Mouse (Mus musculus): ENCODE measurements around the gene B4galt4. TPM values are rescaled to one million over a fixed set of nuclear protein-coding genes. Genes with fewer than 3 reads are reported as not detected.

The B4galt4 gene
- polyA plus RNA-seq, 1 experiment from 2014 or later = 25.6 TPM

DNA sequence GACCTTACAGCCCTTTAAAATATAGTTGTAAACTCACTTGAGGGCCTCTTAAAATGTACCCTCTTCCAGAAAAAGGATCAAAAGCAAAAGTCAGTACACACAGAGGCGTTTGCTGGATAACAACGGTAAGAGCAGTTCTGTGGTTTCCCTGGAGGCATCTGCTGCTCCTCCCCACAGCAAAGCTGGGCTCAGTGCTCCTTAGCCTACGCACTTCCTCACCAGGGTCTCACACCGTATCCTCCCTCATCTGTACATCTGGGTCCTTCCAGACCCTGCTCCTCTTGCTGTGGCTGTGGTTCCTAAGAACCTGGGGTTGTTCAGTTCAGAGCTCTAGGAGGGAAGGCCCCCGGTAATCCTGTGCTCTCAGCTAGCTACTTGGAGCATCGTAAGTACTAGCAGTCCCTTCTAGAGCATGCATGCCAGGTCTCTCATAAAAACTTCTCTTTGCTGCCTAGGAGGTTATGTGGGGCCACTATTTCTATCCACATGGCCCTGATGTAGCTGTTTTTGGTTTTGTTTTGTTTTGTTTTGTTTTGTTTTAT is 18.8 kb downstream of the B4galt4 start:
- Histone ChIP-seq H3K9me3 (no peaks in the 10 kb centered on the region), H3K27me3 (no peaks in the 10 kb centered on the region), H3K27ac (no peak overlapping the region), H3K4me3 (replicated peaks) (no peak overlapping the region), H3K4me2 (no peak overlapping the region), H3K9ac (no peak overlapping the region), H3K36me3 (replicated peaks) (peaks cover 19% of the 10 kb centered on the region; the same call in 1 of the 2 replicates), H3K4me1 (no peaks in the 10 kb centered on the region; the same call in 1 of the 2 replicates)
- ATAC-seq (ENCODE audit: low FRiP score) = no peak
- 93% methylated on average over 6 of the region's 6 CpGs for WGBS

DNA sequence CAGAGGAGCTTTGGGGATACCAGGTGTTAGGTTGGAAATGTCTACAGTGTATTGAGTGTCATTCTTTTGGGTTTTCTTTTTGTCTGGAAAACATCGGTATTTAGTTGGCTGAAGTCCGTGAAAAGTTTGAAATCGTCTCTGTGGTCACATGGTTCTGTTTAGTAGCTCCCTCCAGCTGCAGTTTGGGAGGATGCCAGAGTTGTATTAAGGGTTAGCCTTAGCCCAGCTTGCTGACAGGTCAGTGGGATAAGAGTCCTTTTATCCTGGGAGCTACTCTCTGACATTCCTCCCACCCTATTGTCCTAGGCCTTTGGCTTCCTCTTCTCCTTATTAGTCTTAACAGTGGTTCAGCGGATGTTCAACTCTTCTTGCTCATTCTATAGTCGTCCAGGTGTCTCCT is 19.9 kb downstream of the B4galt4 start:
- Histone ChIP-seq H3K4me3 (replicated peaks) (no peak overlapping the region), H3K27ac (no peak overlapping the region), H3K9ac (no peak overlapping the region), H3K36me3 (replicated peaks) (peaks cover 19% of the 10 kb centered on the region; the same call in 1 of the 2 replicates), H3K27me3 (no peaks in the 10 kb centered on the region), H3K4me1 (no peaks in the 10 kb centered on the region), H3K4me2 (no peak overlapping the region), H3K9me3 (no peaks in the 10 kb centered on the region)
- ATAC-seq (ENCODE audit: low FRiP score) = no peak
- 84% methylated on average over 5 of the region's 5 CpGs for whole genome bisulfite sequencing

DNA sequence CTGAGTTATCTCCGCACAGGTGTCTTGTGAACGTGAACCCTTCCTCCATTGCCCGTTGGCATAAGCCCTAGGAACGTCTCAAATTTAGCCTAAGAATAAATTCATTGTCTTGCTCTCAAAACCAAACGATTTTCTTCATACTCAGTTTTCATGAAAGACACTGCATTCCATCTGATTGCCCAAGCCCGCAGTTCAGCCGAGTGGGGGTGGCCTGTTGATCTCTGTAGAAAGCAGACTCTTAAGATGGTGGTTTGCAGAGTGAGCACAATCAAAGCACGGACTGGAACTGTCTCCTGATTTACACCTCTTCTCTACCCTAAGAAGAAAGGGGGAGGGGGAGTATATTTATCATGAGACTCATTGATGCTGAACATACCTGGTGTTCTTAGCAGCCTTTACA is 20.3 kb downstream of the B4galt4 start:
- Histone ChIP-seq H3K4me1 (no peaks in the 10 kb centered on the region), H3K27me3 (no peaks in the 10 kb centered on the region), H3K4me2 (no peak overlapping the region), H3K9ac (no peak overlapping the region), H3K9me3 (no peaks in the 10 kb centered on the region), H3K36me3 (replicated peaks) (peaks cover 19% of the 10 kb centered on the region; the same call in 1 of the 2 replicates), H3K4me3 (replicated peaks) (no peak overlapping the region), H3K27ac (no peak overlapping the region)
- 87% methylated on average over 8 of the region's 8 CpGs for WGBS
- no peak for ATAC-seq (ENCODE audit: low FRiP score)

- H3K9me3 ChIP-seq = no peaks in the 10 kb centered on the region
- no peak overlapping the region for H3K9ac ChIP-seq
- no peak overlapping the region for H3K4me3 ChIP-seq (replicated peaks)
- no peak for ATAC-seq (ENCODE audit: low FRiP score)
- H3K4me1 ChIP-seq = no peaks in the 10 kb centered on the region
- H3K27me3 ChIP-seq = no peaks in the 10 kb centered on the region
- H3K36me3 ChIP-seq (replicated peaks) = peaks cover 15% of the 10 kb centered on the region
- H3K27ac ChIP-seq = no peak overlapping the region
- H3K4me2 ChIP-seq = no peak overlapping the region
- 89% methylated on average over 4 of the region's 4 CpGs for WGBS
These were observed 21.4 kb downstream of the B4galt4 start for GRCm38 (mm10) chr16:38763508-38763907.

DNA sequence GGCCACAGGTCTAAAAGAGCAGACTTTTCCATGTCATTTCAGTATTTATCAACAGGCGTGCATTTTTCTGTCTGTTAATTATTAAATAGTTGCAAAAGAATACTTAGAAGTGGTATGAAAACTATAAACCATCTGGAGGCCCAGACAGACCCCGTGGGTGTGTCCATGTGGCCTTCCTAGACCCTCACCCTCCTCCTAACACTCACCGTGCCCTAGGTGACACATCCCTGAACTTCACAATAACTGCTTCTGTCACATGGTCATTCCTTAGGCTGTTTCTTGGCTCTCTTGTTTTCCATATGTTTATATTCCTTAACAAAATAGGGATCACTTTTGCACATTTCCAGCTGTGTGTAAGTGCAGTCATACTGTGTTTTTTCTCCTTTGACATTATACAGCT is 24.6 kb downstream of the B4galt4 start:
- 61% methylated on average over 3 of the region's 3 CpGs for WGBS
- no peaks in the 10 kb centered on the region for H3K27me3 ChIP-seq
- H3K9me3 ChIP-seq = no peaks in the 10 kb centered on the region
- H3K9ac ChIP-seq = no peak overlapping the region
- no peak overlapping the region for H3K4me3 ChIP-seq (replicated peaks)
- no peak for ATAC-seq (ENCODE audit: low FRiP score)
- H3K4me2 ChIP-seq = no peak overlapping the region
- H3K4me1 ChIP-seq = no peaks in the 10 kb centered on the region
- peaks cover 17% of the 10 kb centered on the region for H3K36me3 ChIP-seq (replicated peaks)
- H3K27ac ChIP-seq = no peak overlapping the region

DNA sequence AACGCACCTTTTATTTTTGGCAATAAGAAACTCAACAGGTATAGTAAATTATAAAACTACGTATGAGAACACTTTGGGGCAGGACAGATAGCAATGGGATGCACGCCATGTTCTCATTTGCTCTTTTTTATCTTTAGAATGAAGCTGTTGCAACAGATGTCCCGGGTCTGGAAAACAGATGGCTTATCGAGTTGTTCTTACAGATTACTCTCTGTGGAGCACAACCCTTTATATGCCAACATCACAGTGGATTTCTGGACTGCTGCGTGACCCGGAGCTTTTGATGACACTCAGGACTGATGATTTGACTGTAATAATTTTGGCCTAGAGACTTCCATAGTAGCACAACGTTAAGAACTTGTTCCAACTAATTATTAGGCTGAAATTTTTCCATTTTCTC is 25.7 kb downstream of the B4galt4 start:
- Histone ChIP-seq H3K4me1 (peaks cover 2% of the 10 kb centered on the region; the same call in 1 of the 2 replicates), H3K36me3 (replicated peaks) (peaks cover 14% of the 10 kb centered on the region), H3K4me2 (no peak overlapping the region), H3K27ac (no peak overlapping the region), H3K9me3 (no peaks in the 10 kb centered on the region), H3K4me3 (replicated peaks) (no peak overlapping the region), H3K27me3 (no peaks in the 10 kb centered on the region), H3K9ac (no peak overlapping the region)
- no peak for ATAC-seq (ENCODE audit: low FRiP score)
- 91% methylated on average over 8 of the region's 8 CpGs for WGBS

DNA sequence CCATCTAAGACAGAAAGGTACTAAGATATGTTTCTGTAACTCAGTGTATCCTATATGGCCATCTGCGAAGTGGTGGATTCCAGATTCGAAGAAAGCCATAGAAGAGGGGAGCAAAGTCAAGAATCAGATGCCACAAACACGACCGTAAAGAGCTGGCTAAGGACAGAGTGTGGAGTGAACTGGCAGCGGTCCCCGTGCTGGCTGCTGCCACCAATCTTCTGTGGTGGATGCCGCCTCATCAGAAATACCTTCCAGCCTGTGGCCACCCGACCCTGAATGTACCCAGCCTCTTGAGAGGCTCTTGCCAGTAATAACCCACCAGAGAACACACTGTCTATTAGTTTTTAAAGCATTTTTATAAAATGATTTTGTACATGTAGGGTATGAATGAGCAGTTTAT is 26.3 kb downstream of the B4galt4 start:
- no peak overlapping the region for H3K4me2 ChIP-seq
- H3K27ac ChIP-seq = no peak overlapping the region
- peaks cover 4% of the 10 kb centered on the region for H3K4me1 ChIP-seq
- WGBS = 94% methylated on average over 8 of the region's 8 CpGs
- no peak overlapping the region for H3K9ac ChIP-seq
- H3K4me3 ChIP-seq (replicated peaks) = no peak overlapping the region
- peaks cover 10% of the 10 kb centered on the region for H3K36me3 ChIP-seq (replicated peaks)
- H3K9me3 ChIP-seq = no peaks in the 10 kb centered on the region
- no peaks in the 10 kb centered on the region for H3K27me3 ChIP-seq
- no peak for ATAC-seq (ENCODE audit: low FRiP score)

DNA sequence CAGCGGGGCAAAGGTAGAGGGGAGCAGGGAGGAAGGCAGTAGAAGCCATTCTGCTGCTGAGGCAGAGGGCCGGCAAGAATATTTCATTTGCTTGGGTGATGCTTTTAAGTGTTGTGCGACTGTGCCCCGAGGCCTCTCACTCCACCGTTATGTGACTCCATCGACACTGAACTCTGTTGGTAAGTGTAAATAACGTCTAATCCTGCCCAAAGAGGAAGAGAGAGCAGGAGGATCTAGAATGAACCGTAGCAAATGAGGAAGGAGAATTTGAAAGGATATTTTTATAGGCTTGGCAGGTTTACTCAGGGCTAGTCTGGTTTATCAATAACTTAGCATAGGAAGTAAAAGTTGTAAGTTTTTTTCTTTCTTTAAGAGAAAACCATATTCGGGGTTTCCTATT is 27.5 kb downstream of the B4galt4 start:
- Histone ChIP-seq H3K4me1 (peaks cover 4% of the 10 kb centered on the region), H3K4me2 (no peak overlapping the region), H3K4me3 (replicated peaks) (no peak overlapping the region), H3K27ac (no peak overlapping the region), H3K36me3 (replicated peaks) (peaks cover 10% of the 10 kb centered on the region), H3K9ac (no peak overlapping the region), H3K9me3 (no peaks in the 10 kb centered on the region), H3K27me3 (no peaks in the 10 kb centered on the region)
- no peak for ATAC-seq (ENCODE audit: low FRiP score)
- WGBS = 90% methylated on average over 9 of the region's 9 CpGs

GRCm38 (mm10) chr16:38771145-38771544 is 29.1 kb downstream of the B4galt4 start:
- Histone ChIP-seq H3K4me3 (replicated peaks) (no peak overlapping the region), H3K4me1 (peaks cover 4% of the 10 kb centered on the region), H3K4me2 (no peak overlapping the region), H3K9ac (no peak overlapping the region), H3K36me3 (replicated peaks) (peaks cover 10% of the 10 kb centered on the region), H3K9me3 (no peaks in the 10 kb centered on the region), H3K27ac (no peak overlapping the region), H3K27me3 (no peaks in the 10 kb centered on the region)
- no peak for ATAC-seq (ENCODE audit: low FRiP score)
- WGBS = 94% methylated on average over 6 of the region's 6 CpGs

- no peak overlapping the region for H3K4me2 ChIP-seq
- H3K9me3 ChIP-seq = no peaks in the 10 kb centered on the region
- WGBS = 58% methylated on average over 12 of the region's 12 CpGs
- peaks cover 4% of the 10 kb centered on the region for H3K4me1 ChIP-seq
- no peaks in the 10 kb centered on the region for H3K27me3 ChIP-seq
- H3K9ac ChIP-seq = no peak overlapping the region
- no peak for ATAC-seq (ENCODE audit: low FRiP score)
- H3K27ac ChIP-seq = no peak overlapping the region
- no peak overlapping the region for H3K4me3 ChIP-seq (replicated peaks)
- H3K36me3 ChIP-seq (replicated peaks) = peaks cover 10% of the 10 kb centered on the region
These were observed 30.9 kb downstream of the B4galt4 start for GRCm38 (mm10) chr16:38772906-38773496.

GRCm38 (mm10) chr16:38774964-38775746 is 33.1 kb downstream of the B4galt4 start:
- Histone ChIP-seq H3K27ac (no peak overlapping the region), H3K9ac (no peak overlapping the region), H3K9me3 (no peaks in the 10 kb centered on the region), H3K4me2 (no peak overlapping the region), H3K27me3 (no peaks in the 10 kb centered on the region), H3K36me3 (replicated peaks) (no peaks in the 10 kb centered on the region), H3K4me1 (peaks cover 4% of the 10 kb centered on the region), H3K4me3 (replicated peaks) (no peak overlapping the region)
- no peak for ATAC-seq (ENCODE audit: low FRiP score)
- 72% methylated on average over 7 of the region's 7 CpGs for WGBS

DNA sequence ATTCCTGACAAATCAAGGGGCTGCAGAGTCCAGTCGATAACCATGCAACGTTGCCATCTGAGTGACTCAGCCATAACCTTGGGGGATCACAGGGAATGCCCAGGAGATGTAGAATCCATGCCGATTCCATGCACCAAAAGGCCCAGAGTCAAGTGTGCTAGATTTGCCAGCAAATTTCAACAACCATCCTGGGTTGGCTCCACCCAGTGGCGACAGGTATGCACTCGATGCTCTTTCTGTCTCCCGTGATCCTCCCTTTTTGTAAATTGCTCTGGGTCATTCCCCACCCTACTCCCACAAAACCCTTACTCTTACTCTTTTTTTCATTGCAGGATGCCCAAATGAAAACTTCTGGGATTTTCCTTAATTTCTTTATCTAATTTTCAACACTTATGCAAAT is 34.3 kb downstream of the B4galt4 start:
- H3K36me3 ChIP-seq (replicated peaks) = no peaks in the 10 kb centered on the region
- no peak overlapping the region for H3K27ac ChIP-seq
- no peaks in the 10 kb centered on the region for H3K27me3 ChIP-seq
- no peaks in the 10 kb centered on the region for H3K9me3 ChIP-seq
- 53% methylated on average over 6 of the region's 6 CpGs for WGBS
- no peak overlapping the region for H3K4me2 ChIP-seq
- ATAC-seq (ENCODE audit: low FRiP score) = no peak
- H3K4me1 ChIP-seq = peaks cover 4% of the 10 kb centered on the region
- H3K4me3 ChIP-seq (replicated peaks) = no peak overlapping the region
- H3K9ac ChIP-seq = no peak overlapping the region

Data from forebrain, embryonic 12.5 days (tissue).